Mouse (Mus musculus) liver, adult 2 months (tissue): ENCODE data around the gene Rps6kb2.

Experiments
- CTCF ChIP-seq: fragments of 200-500 bp; IDR thresholded peaks from 2 replicates; pipeline ENCODE4 v1.5.1; 2011; ENCODE audit warnings: low read depth, low read length, control low read depth
- POLR2A ChIP-seq: fragments of 200-500 bp; IDR thresholded peaks from 2 replicates; pipeline ENCODE4 v1.6.1; 2011; ENCODE audit warnings: low read length, control low read depth; ENCODE audit not compliant: insufficient read depth; ENCODE audit errors: extremely low read depth

- TF ChIP-seq CTCF (no peak), POLR2A (no peak)
Measured at GRCm38 (mm10) chr19:4131768-4132167, 31.4 kb downstream of the Rps6kb2 start.
